In genomic region chr2:169502717-169503597, GRCm38 (mm10) we compare ENCODE assay signal across 22 mouse cellular contexts.
A peak's percentile ranks its signal among the peaks of the same experiment; 100 is the strongest.
DNase-seq lines count a peak whose midpoint lies in the region; ATAC-seq and TF ChIP-seq lines count a peak whose summit lies in the region.
"Had no signal": no experiment of that assay in that cellular context is flagged by ENCODE, and none has a peak within 500 bp of the region (broad histone marks: within the 10 kb centered on the region; RNA-seq: fewer than 3 reads in every experiment).

No protein-coding gene starts in this region.

- no peaks in the 10 kb centered on the region for H3K27me3 ChIP-seq in kidney, adult 2 months (replicated peaks; ENCODE audit: control insufficient read depth, insufficient read depth, low read length)
- no peaks in the 10 kb centered on the region for H3K27me3 ChIP-seq in midbrain, embryonic 11.5 days (ENCODE audit: control insufficient read depth, insufficient read depth, low read length)
- no peaks in the 10 kb centered on the region for H3K27me3 ChIP-seq in midbrain, embryonic 14.5 days (ENCODE audit: control insufficient read depth, insufficient read depth, low read length)
- no peaks in the 10 kb centered on the region for H3K27me3 ChIP-seq in neural tube, embryonic 12.5 days (replicated peaks)
- peaks cover 7% of the 10 kb centered on the region for H3K27me3 ChIP-seq in hindbrain, embryonic 12.5 days
- H3K27me3 ChIP-seq: heart, embryonic 15.5 days; hindbrain, embryonic 15.5 days; liver, embryonic 15.5 days; lung, embryonic 15.5 days had no signal

- no peaks in the 10 kb centered on the region for H3K9me3 ChIP-seq in midbrain, embryonic 11.5 days (ENCODE audit: control insufficient read depth, low read length)
- H3K9me3 ChIP-seq in midbrain, embryonic 14.5 days (ENCODE audit: control insufficient read depth, low read length), result no peaks in the 10 kb centered on the region
- H3K9me3 ChIP-seq in neural tube, embryonic 12.5 days, result no peaks in the 10 kb centered on the region
- H3K9me3 ChIP-seq in hindbrain, embryonic 12.5 days (replicated peaks), result no peaks in the 10 kb centered on the region
- H3K9me3 ChIP-seq: heart, embryonic 15.5 days; hindbrain, embryonic 15.5 days; liver, embryonic 15.5 days; lung, embryonic 15.5 days had no signal

- ATAC-seq in midbrain, embryonic 11.5 days (ENCODE audit: low FRiP score), result no peak
- no peak for ATAC-seq in midbrain, embryonic 14.5 days (ENCODE audit: low FRiP score, low TSS enrichment)
- ATAC-seq in neural tube, embryonic 12.5 days (ENCODE audit: low FRiP score, low read depth), result peak; percentile 53; the same call in 1 of the 2 replicates
- ATAC-seq in hindbrain, embryonic 12.5 days (ENCODE audit: low FRiP score), result no peak

- no peak for TF ChIP-seq CTCF in kidney, adult 2 months (conservative IDR thresholded peaks at IDR 0.05; ENCODE audit: insufficient read depth, insufficient read length, low read depth, low read length)

- no peaks in the 10 kb centered on the region for H3K4me1 ChIP-seq in kidney, adult 2 months (ENCODE audit: control insufficient read depth, insufficient read depth, low read length)
- no peaks in the 10 kb centered on the region for H3K4me1 ChIP-seq in midbrain, embryonic 11.5 days (ENCODE audit: control insufficient read depth, insufficient read depth, low read length)
- peaks cover 7% of the 10 kb centered on the region; the same call in 1 of the 2 replicates for H3K4me1 ChIP-seq in midbrain, embryonic 14.5 days (ENCODE audit: control insufficient read depth, insufficient read depth, low read length)
- H3K4me1 ChIP-seq in neural tube, embryonic 12.5 days, result peaks cover 16% of the 10 kb centered on the region
- H3K4me1 ChIP-seq in hindbrain, embryonic 12.5 days, result peaks cover 6% of the 10 kb centered on the region; the same call in 1 of the 2 replicates
- H3K4me1 ChIP-seq: heart, embryonic 15.5 days; liver, embryonic 15.5 days; lung, embryonic 15.5 days had no signal

- no peak overlapping the region for H3K9ac ChIP-seq in midbrain, embryonic 11.5 days (ENCODE audit: low read length)
- H3K9ac ChIP-seq in midbrain, embryonic 14.5 days (replicated peaks; ENCODE audit: low read length), result no peak overlapping the region
- H3K9ac ChIP-seq in neural tube, embryonic 12.5 days, result no peak overlapping the region
- no peak overlapping the region for H3K9ac ChIP-seq in hindbrain, embryonic 12.5 days
- H3K9ac ChIP-seq: heart, embryonic 15.5 days; hindbrain, embryonic 15.5 days; liver, embryonic 15.5 days; lung, embryonic 15.5 days had no signal

- H3K4me2 ChIP-seq in midbrain, embryonic 11.5 days, result no peak overlapping the region
- H3K4me2 ChIP-seq in midbrain, embryonic 14.5 days (ENCODE audit: low read length), result no peak overlapping the region
- H3K4me2 ChIP-seq in neural tube, embryonic 12.5 days (replicated peaks), result peak overlapping the region; percentile 40
- no peak overlapping the region for H3K4me2 ChIP-seq in hindbrain, embryonic 12.5 days (replicated peaks)
- H3K4me2 ChIP-seq: heart, embryonic 15.5 days; hindbrain, embryonic 15.5 days; liver, embryonic 15.5 days; lung, embryonic 15.5 days had no signal

- no peak overlapping the region for H3K27ac ChIP-seq in kidney, adult 2 months (ENCODE audit: insufficient read depth, low read depth, low read length)
- no peak overlapping the region for H3K27ac ChIP-seq in midbrain, embryonic 11.5 days (ENCODE audit: low read depth, low read length)
- H3K27ac ChIP-seq in midbrain, embryonic 14.5 days (replicated peaks; ENCODE audit: low read depth, low read length), result no peak overlapping the region
- H3K27ac ChIP-seq in neural tube, embryonic 12.5 days, result no peak overlapping the region
- H3K27ac ChIP-seq in hindbrain, embryonic 12.5 days, result no peak overlapping the region
- H3K27ac ChIP-seq: gastrocnemius, adult 2 months; heart, embryonic 15.5 days; hindbrain, embryonic 15.5 days; liver, embryonic 15.5 days; lung, embryonic 15.5 days had no signal

- 33% methylated on average over 19 of the region's 19 CpGs for WGBS in kidney, adult 2 months
- 87% methylated on average over 19 of the region's 19 CpGs for WGBS in midbrain, embryonic 11.5 days
- WGBS in midbrain, embryonic 14.5 days, result 83% methylated on average over 19 of the region's 19 CpGs
- WGBS in neural tube, embryonic 12.5 days, result 23% methylated on average over 19 of the region's 19 CpGs
- WGBS in hindbrain, embryonic 12.5 days, result 68% methylated on average over 19 of the region's 19 CpGs

- no peak for TF ChIP-seq POLR2A in kidney, adult 2 months (IDR thresholded peaks at IDR 0.05; ENCODE audit: low read depth, low read length)

- H3K36me3 ChIP-seq in kidney, adult 2 months (ENCODE audit: control insufficient read depth, insufficient read depth, low read length), result no peaks in the 10 kb centered on the region
- H3K36me3 ChIP-seq in midbrain, embryonic 11.5 days (ENCODE audit: control insufficient read depth, insufficient read depth, low read length), result no peaks in the 10 kb centered on the region
- H3K36me3 ChIP-seq in midbrain, embryonic 14.5 days (ENCODE audit: control insufficient read depth, insufficient read depth, low read length), result no peaks in the 10 kb centered on the region
- no peaks in the 10 kb centered on the region for H3K36me3 ChIP-seq in neural tube, embryonic 12.5 days
- no peaks in the 10 kb centered on the region for H3K36me3 ChIP-seq in hindbrain, embryonic 12.5 days
- H3K36me3 ChIP-seq: heart, embryonic 15.5 days; hindbrain, embryonic 15.5 days; liver, embryonic 15.5 days; lung, embryonic 15.5 days had no signal

- DNase-seq in kidney, adult 2 months, result peak; percentile 11
- no peak for DNase-seq in kidney, adult 18-20 months
- peak; percentile 61 for DNase-seq in midbrain, embryonic 11.5 days (ENCODE audit: low spot score, missing footprints)
- no peak for DNase-seq in midbrain, embryonic 14.5 days
- DNase-seq in layer of hippocampus, postnatal 25 days (ENCODE audit: extremely low spot score in 1 of 2, low spot score in 1 of 2), result no peak
- DNase-seq in urinary bladder, postnatal 4 days (ENCODE audit: low spot score in 2 of 2), result no peak
- DNase-seq: adrenal gland, postnatal 14 days; cerebellum, adult 8-10 months; cerebellum, postnatal 36 days; gastrocnemius, adult 2 months; heart, postnatal 4 days; layer of hippocampus, postnatal 36 days; liver; lung, postnatal 4 days; thymus, adult 18-20 months; thymus, postnatal 36 days had no signal

- H3K4me3 ChIP-seq in kidney, adult 2 months (ENCODE audit: insufficient read depth, low read depth, low read length), result no peak overlapping the region
- H3K4me3 ChIP-seq in midbrain, embryonic 11.5 days (ENCODE audit: low read depth, low read length), result no peak overlapping the region
- no peak overlapping the region for H3K4me3 ChIP-seq in midbrain, embryonic 14.5 days (replicated peaks; ENCODE audit: low read depth, low read length)
- no peak overlapping the region for H3K4me3 ChIP-seq in neural tube, embryonic 12.5 days
- no peak overlapping the region for H3K4me3 ChIP-seq in hindbrain, embryonic 12.5 days
- H3K4me3 ChIP-seq: gastrocnemius, adult 2 months; heart, embryonic 15.5 days; hindbrain, embryonic 15.5 days; liver, embryonic 15.5 days; lung, embryonic 15.5 days had no signal

Comparison
In these comparisons a context has a peak if more than half of its experiments do, and no peak if none do; other contexts are left out.
1. DNase-seq: peak in kidney, adult 2 months (single experiment) and midbrain, embryonic 11.5 days (single experiment); none in kidney, adult 18-20 months (single experiment), midbrain, embryonic 14.5 days (single experiment), layer of hippocampus, postnatal 25 days (0 of 2) and urinary bladder, postnatal 4 days (0 of 2).